Mouse (Mus musculus): ENCODE results near the gene Dnajb4.
"Not testable (repeated sequence)": the region's sequence is repeated elsewhere in the genome, so short reads cannot be mapped to it uniquely, and the experiment has no call there.

Dnajb4 gene

GRCm38 (mm10) chr3:152209967-152210634, at the start of gene Dnajb4, which contains the start of gene Fubp1:
Gene Dnajb4 (minus strand): TSS chr3:152210302.
Gene Fubp1 (plus strand): TSS chr3:152210422.
- in situ Hi-C loops (cut with MboI, MseI) = loop anchor here (10.0 to 25.0 kb wide), 2 partner anchors 1702 to 1705 kb away; partner anchors contain the start of genes Rabggtb (in 2 of the 2) and Msh4 (in 1 of the 2)

DNA sequence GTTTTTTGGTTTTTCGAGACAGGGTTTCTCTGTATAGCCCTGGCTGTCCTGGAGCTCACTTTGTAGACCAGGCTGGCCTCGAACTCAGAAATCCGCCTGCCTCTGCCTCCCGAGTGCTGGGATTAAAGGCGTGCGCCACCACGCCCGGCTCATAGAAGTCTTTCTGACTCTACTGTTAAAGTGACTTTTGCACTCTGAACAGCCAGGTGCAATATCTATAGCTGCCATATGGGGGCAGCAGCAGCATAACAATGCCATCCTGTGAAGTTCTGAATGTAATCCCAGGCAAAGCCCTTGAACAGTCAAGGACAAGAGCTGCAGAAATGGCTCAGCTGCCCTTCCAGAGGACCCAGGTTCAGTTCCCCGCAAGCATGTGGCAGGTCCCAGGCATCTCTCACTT, 49.3 kb upstream of the Dnajb4 start:
- in situ Hi-C loops (cut with MboI, MseI) = not testable (repeated sequence)

GRCm38 (mm10) chr3:152257528-152257927, 47.4 kb upstream of the Dnajb4 start:
- in situ Hi-C loops (cut with MboI, MseI) = no loop called here

DNA sequence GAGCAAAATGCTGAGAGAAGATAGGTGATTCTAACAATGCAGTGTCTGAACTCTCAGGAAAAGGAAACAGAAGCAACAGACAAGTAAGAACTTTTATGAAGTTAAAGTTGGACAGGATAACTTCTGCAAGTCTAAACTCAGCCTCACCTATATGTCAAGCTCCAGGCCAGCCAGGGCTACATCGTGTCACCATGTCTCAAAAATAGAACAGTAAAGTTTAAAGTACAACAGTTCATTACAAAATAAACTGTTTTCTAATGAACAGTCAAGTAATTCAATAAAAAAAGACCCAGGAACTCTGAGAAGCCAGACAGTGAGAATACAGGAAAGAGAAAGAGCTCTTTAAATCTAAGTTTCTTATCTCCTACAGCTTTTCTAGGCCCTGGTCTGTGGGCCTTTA, 40.4 kb upstream of the Dnajb4 start:
- in situ Hi-C loops (cut with MboI, MseI) = no loop called here

- in situ Hi-C loops (cut with MboI, MseI) = no loop called here
Measured at GRCm38 (mm10) chr3:152247708-152248107, 37.6 kb upstream of the Dnajb4 start.

DNA sequence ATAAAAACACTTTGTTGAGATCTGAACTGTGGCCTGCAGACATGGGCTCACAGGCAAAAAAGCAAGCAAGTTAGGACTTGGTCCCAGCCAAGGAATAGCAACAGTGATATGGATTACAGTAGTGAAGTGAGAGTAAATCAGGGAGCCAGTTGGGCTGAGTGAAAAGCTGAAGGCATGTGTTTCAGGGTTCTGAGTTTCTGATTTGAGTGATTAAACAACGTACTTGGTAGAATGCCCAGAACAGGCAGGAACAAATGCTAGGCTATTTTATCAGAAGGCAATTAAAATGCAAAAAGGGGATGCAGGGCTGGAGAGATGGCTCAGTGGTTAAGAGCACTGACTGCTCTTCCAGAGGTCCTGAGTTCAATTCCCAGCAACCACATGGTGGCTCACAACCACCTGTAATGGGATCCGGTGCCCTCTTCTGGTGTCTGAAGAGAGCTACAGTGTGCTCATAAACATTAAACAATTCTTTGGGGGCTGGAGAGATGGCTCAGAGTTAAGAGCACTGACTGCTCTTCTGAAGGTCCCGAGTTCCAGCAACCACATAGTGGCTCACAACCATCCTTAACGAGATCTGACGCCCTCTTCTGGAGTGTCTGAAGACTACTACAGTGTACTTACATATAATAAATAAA, 35.3 kb upstream of the Dnajb4 start:
- in situ Hi-C loops (cut with MboI, MseI) = no loop called here

DNA sequence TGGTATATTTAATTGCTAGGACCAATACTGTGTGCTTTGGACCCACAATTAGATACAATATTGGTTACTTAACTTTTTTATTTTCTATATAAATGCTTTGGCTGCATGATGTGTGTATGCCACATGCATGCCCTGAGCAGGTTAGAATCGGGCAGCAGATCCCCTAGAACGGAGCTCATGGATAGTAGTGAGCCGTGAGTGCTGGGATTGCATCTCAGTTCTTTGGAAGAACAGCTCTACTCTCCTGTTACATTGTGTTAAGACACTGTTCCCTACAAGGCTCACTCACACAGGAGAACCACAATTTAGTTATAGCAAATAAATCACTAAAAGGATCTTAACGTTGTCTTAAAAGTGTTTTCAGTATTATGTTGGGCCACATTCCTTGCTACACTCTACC, 33.2 kb upstream of the Dnajb4 start:
- in situ Hi-C loops (cut with MboI, MseI) = no loop called here

DNA sequence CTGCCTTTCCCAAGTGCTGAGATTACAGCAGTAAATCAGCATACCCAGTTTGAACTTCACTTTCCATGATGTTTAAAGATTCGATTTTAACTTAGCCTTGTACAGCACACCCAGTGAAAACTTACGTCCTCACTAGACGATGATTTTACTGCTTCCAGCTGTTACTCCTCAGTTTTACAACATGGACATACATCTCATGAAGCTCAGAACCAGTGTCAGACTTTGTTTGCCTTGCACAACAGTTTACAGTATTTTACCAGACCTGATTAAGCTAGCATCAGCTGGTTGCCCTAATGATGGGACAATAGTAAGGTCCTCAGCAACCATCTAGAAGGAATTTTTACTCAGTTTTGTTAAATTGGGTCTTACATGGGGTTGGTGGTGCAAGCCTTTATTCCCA, 31.0 kb upstream of the Dnajb4 start:
- in situ Hi-C loops (cut with MboI, MseI) = no loop called here

DNA sequence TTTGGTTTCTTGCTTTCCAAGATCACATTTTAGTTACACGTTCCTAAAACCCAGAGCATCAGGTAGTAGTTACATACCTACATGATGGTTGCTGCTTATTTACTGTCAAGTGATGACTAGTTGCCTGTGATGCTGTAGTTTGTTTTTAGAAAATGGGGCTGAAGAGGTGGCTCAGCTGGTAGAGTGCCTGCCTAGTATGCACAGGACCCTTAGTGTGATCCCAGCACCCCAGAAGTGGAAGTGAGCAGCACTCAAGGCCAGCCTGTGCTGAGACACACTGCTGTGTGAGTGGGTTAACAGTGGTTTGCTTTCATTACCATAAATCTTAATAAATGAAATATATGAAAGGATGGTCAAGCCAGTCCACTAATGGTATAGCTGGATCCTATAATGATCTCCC, 29.5 kb upstream of the Dnajb4 start:
- in situ Hi-C loops (cut with MboI, MseI) = no loop called here

DNA sequence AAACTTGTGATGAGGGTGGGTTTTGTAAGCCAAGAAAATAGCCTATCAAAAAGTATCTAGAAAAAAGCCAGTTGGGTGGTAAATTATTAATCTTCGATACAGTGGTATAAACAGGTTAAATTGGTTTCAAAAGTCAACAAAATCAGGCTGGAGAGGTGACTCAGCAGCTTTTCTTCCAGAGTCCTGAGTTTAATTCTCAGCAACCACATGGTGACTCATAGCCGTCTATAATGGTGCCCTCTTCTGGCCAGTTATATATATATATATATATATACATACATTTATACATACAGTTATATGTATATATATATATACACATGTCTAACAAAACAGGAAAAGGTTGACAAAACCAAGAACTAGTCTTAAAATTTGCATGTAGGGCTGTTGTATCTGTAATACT, 28.7 kb upstream of the Dnajb4 start:
- in situ Hi-C loops (cut with MboI, MseI) = no loop called here

DNA sequence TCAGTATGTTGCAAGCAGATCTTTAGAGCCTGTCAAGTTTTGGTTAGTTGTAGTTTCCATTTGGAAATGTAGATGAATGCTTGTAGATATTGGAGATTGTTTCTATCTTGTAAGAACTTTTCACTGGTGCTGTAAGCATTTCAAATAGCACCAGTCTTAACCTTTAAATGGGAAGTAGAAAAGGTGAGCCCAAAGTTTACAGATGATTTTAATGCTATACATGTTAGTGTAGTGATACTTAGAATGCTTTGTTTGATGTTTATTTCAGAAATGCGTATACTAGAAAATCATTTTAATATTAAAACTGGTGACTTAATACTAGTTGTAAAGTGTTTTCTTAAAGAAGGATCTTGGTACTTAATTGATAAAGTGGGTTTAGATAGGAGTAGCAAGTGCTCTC, 25.7 kb upstream of the Dnajb4 start:
- in situ Hi-C loops (cut with MboI, MseI) = no loop called here

- in situ Hi-C loops (cut with MboI, MseI) = no loop called here
Measured at GRCm38 (mm10) chr3:152235238-152235637, 25.1 kb upstream of the Dnajb4 start.

DNA sequence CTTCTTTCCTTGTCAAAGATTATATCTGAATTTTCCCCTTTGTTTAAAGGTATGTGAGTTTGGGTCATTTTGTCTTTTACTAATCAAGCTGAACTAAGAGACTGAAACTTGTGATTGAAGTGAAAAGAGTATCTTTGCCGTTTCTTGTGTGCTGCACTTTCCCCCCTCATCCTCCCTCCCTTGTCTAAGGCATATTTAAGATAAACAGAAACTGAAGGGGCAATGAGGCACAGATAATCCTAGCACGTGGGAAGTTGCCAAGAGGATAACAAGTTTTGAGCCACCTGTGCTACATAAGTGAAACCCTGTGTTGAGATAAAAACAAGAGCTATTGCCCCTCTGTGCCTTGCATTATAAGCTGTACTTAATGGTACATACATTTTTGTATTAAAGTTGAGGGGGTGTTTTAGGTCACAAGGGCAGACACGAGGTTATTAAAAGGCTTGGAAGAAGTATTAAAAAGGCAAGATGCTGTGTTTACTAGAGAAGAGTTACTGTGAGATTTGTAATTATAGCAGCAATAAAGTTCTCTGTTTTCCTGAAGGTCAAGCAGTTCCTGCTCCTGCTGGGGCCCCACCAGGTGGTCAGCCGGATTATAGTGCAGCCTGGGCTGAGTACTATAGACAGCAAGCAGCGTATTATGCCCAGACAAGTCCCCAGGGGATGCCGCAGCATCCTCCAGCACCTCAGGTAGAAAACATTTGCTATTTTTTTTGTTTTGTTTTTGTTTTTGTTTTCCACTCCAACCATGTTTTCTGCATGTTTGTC, 21.4 kb upstream of the Dnajb4 start:
- in situ Hi-C loops (cut with MboI, MseI) = no loop called here

GRCm38 (mm10) chr3:152229271-152229670, 19.2 kb upstream of the Dnajb4 start:
- in situ Hi-C loops (cut with MboI, MseI) = loop anchor here (10.0 kb wide), 1 partner anchor 114 kb away; no protein-coding TSS in a partner anchor

- in situ Hi-C loops (cut with MboI, MseI) = loop anchor here (10.0 kb wide), 1 partner anchor 114 kb away; no protein-coding TSS in a partner anchor
Measured at GRCm38 (mm10) chr3:152228843-152229242, 18.7 kb upstream of the Dnajb4 start.

- in situ Hi-C loops (cut with MboI, MseI) = loop anchor here (10.0 kb wide), 1 partner anchor 111 kb away; no protein-coding TSS in a partner anchor
Measured at GRCm38 (mm10) chr3:152225906-152226305, 15.8 kb upstream of the Dnajb4 start.

GRCm38 (mm10) chr3:152224918-152225317, 14.8 kb upstream of the Dnajb4 start:
- in situ Hi-C loops (cut with MboI, MseI) = loop anchor here (10.0 to 25.0 kb wide), 2 partner anchors 110 to 1687 kb away; partner anchors contain the start of genes Msh4 (in 1 of the 2) and Rabggtb (in 1 of the 2)

DNA sequence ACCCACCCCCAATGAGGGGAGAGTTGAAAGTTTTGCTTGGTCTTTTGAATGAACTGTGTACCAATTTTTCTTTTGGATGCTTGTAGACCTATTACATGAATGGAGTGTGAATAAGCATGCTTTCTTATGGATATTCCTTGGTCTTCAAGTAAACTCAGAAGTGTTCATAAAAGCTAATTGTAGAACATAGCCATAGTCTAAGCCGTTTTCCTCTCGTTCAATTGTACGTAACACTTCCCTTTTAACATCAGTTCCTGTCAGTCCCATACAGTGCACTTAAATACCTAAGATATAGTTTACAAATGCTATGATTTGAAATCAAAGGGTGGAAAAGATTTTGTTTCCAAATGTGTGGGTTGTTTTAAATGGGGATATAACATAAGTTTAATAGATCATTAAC, 3.3 kb upstream of the Dnajb4 start:
- in situ Hi-C loops (cut with MboI, MseI) = loop anchor here (10.0 to 25.0 kb wide), 2 partner anchors 1699 to 1701 kb away; partner anchors contain the start of genes Rabggtb (in 2 of the 2) and Msh4 (in 1 of the 2)

DNA sequence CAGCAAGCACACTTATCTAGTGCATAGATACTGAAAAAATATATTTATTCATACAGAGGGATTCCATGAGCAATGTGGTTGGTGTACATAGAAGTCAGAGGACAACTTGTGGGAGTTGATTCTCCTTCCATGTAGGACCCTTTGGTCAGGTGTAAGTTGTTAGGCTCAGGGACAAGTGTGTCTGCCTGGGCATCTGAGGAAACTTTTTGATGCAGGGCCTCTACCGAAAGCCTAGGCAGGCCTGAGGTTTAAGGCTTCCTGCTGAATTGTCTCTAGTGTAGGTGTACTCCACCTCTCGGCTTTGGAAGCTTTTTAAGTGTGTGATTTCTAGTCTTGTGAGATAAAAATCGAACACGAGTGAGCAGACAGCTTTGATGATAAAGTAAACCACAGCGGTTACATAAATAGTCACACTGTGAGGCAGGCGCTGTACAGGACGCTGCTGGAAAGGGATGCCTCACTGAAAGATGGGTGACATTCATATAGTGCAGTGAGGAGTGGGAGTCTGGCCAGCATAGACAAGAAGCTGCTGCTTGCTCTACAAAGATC, 1.7 kb upstream of the Dnajb4 start:
- in situ Hi-C loops (cut with MboI, MseI) = loop anchor here (10.0 to 25.0 kb wide), 2 partner anchors 1700 to 1703 kb away; partner anchors contain the start of genes Rabggtb (in 2 of the 2) and Msh4 (in 1 of the 2)

- in situ Hi-C loops (cut with MboI, MseI) = loop anchor here (10.0 to 25.0 kb wide), 2 partner anchors 1701 to 1704 kb away; partner anchors contain the start of genes Rabggtb (in 2 of the 2) and Msh4 (in 1 of the 2)
Measured at GRCm38 (mm10) chr3:152210728-152211391, 758 bp upstream of the Dnajb4 start.
